Mouse (Mus musculus): ENCODE data around the gene Malsu1. TPM values are rescaled to one million over a fixed set of nuclear protein-coding genes. Genes with fewer than 3 reads are reported as not detected.

The Malsu1 gene
- total RNA-seq, 2 experiments from 2014 or later, result 23.8 to 34.4 TPM

Other genes with a start within 250 kb of the Malsu1 start
- 10 to 100 TPM; 28.9 to 40.9 TPM for gene Tmem176a, start 232.9 kb upstream of the Malsu1 start, total RNA-seq (2021)
- gene Tmem176b, start 232.3 kb upstream of the Malsu1 start, total RNA-seq (2021), result 10 to 100 TPM; 55.5 to 58.5 TPM
- not detected for gene Aoc1, start 200.9 kb upstream of the Malsu1 start, total RNA-seq (2021)
- gene 1600015I10Rik, start 143.9 kb upstream of the Malsu1 start, total RNA-seq (2021), result not detected
- gene Doxl2, start 98.8 kb upstream of the Malsu1 start, total RNA-seq (2021), result not detected
- not detected for gene Svs1, start 86.9 kb upstream of the Malsu1 start, total RNA-seq (2021)
- 1 to 10 TPM; 1.9 to 2.8 TPM for gene Gpnmb, start 37.2 kb upstream of the Malsu1 start, total RNA-seq (2021)
- not detected for gene Igf2bp3, start 141.2 kb downstream of the Malsu1 start, total RNA-seq (2021)
- 10 to 100 TPM; 80.5 to 84.7 TPM for gene Tra2a, start 190.2 kb downstream of the Malsu1 start, total RNA-seq (2021)
- gene Ccdc126, start 245.5 kb downstream of the Malsu1 start, total RNA-seq (2021), result 10 to 100 TPM in 1 of 2 experiments, 1 to 10 TPM in 1; 9.3 to 10.5 TPM